Mouse (Mus musculus) kidney, postnatal 14 days (tissue): ENCODE data around the gene Gfra1.

ENCODE experiments used
- DNase-seq: peaks from one replicate; pipeline ENCODE4 v3.0.0; 2022; ENCODE audit warnings: mixed read lengths

The Gfra1 gene

GRCm38 (mm10) chr19:58455496-58456061 is at the start of gene Gfra1:
Gfra1 (minus strand) TSS chr19:58455909.
- peak; percentile 32 for DNase-seq

GRCm38 (mm10) chr19:58500049-58500448 is 44.3 kb upstream of the Gfra1 start:
- no peak for DNase-seq

GRCm38 (mm10) chr19:58499420-58499966 is 43.8 kb upstream of the Gfra1 start:
- no peak for DNase-seq

GRCm38 (mm10) chr19:58497106-58497505 is 41.4 kb upstream of the Gfra1 start:
- DNase-seq = no peak

GRCm38 (mm10) chr19:58486686-58487085 is 31.0 kb upstream of the Gfra1 start:
- DNase-seq = no peak

- DNase-seq = no peak
These were observed 26.8 kb upstream of the Gfra1 start for GRCm38 (mm10) chr19:58482373-58482977.

GRCm38 (mm10) chr19:58474251-58474650 is 18.5 kb upstream of the Gfra1 start:
- no peak for DNase-seq

GRCm38 (mm10) chr19:58469421-58469820 is 13.7 kb upstream of the Gfra1 start:
- DNase-seq = peak; percentile 84

GRCm38 (mm10) chr19:58468331-58468730 is 12.6 kb upstream of the Gfra1 start:
- DNase-seq = no peak

- DNase-seq = no peak
These were observed 8.0 kb upstream of the Gfra1 start for GRCm38 (mm10) chr19:58463755-58464154.

- no peak for DNase-seq
These were observed 4.8 kb upstream of the Gfra1 start for GRCm38 (mm10) chr19:58460361-58461022.

GRCm38 (mm10) chr19:58456491-58457061 is 867 bp upstream of the Gfra1 start:
- no peak for DNase-seq

- peak; percentile 15 for DNase-seq
These were observed 631 bp downstream of the Gfra1 start for GRCm38 (mm10) chr19:58455061-58455495.

- peak; percentile 34 for DNase-seq
These were observed 1.2 kb downstream of the Gfra1 start for GRCm38 (mm10) chr19:58454261-58455060.

- DNase-seq = peak; percentile 77
These were observed 2.1 kb downstream of the Gfra1 start for GRCm38 (mm10) chr19:58453581-58453980.

- peak; percentile 13 for DNase-seq
These were observed 2.7 kb downstream of the Gfra1 start for GRCm38 (mm10) chr19:58452941-58453551.

- no peak for DNase-seq
These were observed 3.4 kb downstream of the Gfra1 start for GRCm38 (mm10) chr19:58452178-58452819.

GRCm38 (mm10) chr19:58451323-58451722 is 4.4 kb downstream of the Gfra1 start:
- DNase-seq = no peak

- no peak for DNase-seq
These were observed 5.0 kb downstream of the Gfra1 start for GRCm38 (mm10) chr19:58450716-58451115.

GRCm38 (mm10) chr19:58442785-58443732 is 12.7 kb downstream of the Gfra1 start:
- DNase-seq = no peak

- no peak for DNase-seq
These were observed 13.9 kb downstream of the Gfra1 start for GRCm38 (mm10) chr19:58441785-58442184.
